Comparison of ENCODE assay signal across 18 mouse cellular contexts in the genomic region with DNA sequence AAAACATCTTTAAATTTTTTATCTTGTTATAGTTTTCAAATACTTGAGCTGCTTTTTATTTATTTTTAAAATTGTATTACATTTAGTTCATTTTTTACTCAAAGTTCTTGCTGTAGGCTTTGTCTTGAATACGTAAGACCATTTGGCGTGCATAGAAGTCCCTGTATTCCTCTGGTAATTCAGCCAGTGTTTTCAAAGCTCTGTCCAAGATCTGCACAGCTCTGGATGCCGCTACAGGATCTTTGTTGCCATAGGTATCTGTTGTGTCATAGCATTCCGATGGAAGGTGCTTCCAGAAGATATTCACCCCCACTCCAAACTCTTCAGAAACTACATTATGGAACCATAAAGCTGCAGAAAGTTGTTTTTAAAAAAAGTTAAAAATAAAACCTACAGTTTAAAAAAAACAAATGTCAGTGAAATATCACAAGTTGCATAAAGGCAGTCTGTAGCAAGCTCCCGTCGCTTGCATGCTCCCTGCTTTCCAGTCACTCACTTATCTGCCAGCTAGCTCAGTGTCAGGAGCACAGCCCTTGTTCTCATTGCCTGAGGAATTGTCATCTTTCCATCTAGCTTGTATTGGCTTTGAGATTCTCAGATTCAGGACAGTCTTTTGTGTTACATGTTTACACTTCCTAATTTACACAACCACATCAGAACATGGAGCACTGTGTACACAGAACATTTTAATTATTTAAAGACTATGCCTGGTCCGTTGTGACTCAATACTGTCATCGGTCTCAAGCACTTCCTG. TPM values are rescaled to one million over a fixed set of nuclear protein-coding genes. Genes with fewer than 3 reads are reported as not detected.
DNase-seq lines count a peak whose midpoint lies in the region; ATAC-seq and TF ChIP-seq lines count a peak whose summit lies in the region.
"Had no signal": no experiment of that assay in that cellular context is flagged by ENCODE, and none has a peak within 500 bp of the region (broad histone marks: within the 10 kb centered on the region; RNA-seq: fewer than 3 reads in every experiment).

No protein-coding gene starts in this region.

- TF ChIP-seq POLR2A in cortical plate, adult 2 months (IDR thresholded peaks at IDR 0.05; ENCODE audit: extremely low read depth, insufficient read depth, low read length): no peak

- no peak overlapping the region for H3K4me2 ChIP-seq in hindbrain, embryonic 12.5 days (replicated peaks)
- H3K4me2 ChIP-seq in hindbrain, embryonic 14.5 days (replicated peaks): no peak overlapping the region
- no peak overlapping the region for H3K4me2 ChIP-seq in midbrain, embryonic 14.5 days (ENCODE audit: low read length)
- no peak overlapping the region for H3K4me2 ChIP-seq in hindbrain, postnatal 0 days (ENCODE audit: low read depth, low read length)
- H3K4me2 ChIP-seq: embryonic facial prominence, embryonic 13.5 days; heart, embryonic 11.5 days; liver, embryonic 11.5 days had no signal

- H3K9ac ChIP-seq in hindbrain, embryonic 12.5 days: no peak overlapping the region
- H3K9ac ChIP-seq in hindbrain, embryonic 14.5 days: no peak overlapping the region
- no peak overlapping the region for H3K9ac ChIP-seq in midbrain, embryonic 14.5 days (replicated peaks; ENCODE audit: low read length)
- H3K9ac ChIP-seq in hindbrain, postnatal 0 days (replicated peaks; ENCODE audit: low read length): no peak overlapping the region
- H3K9ac ChIP-seq: embryonic facial prominence, embryonic 13.5 days had no signal

- H3K27me3 ChIP-seq in hindbrain, embryonic 12.5 days: no peaks in the 10 kb centered on the region
- no peaks in the 10 kb centered on the region for H3K27me3 ChIP-seq in hindbrain, embryonic 14.5 days (ENCODE audit: control insufficient read depth, insufficient read depth, low read length)
- no peaks in the 10 kb centered on the region for H3K27me3 ChIP-seq in midbrain, embryonic 14.5 days (ENCODE audit: control insufficient read depth, insufficient read depth, low read length)
- H3K27me3 ChIP-seq in midbrain, embryonic 10.5 days (ENCODE audit: low read depth, poor library complexity, severe bottlenecking): no peaks in the 10 kb centered on the region
- H3K27me3 ChIP-seq in hindbrain, postnatal 0 days (ENCODE audit: insufficient read depth, low read length): no peaks in the 10 kb centered on the region
- H3K27me3 ChIP-seq: embryonic facial prominence, embryonic 13.5 days had no signal

- ATAC-seq in hindbrain, embryonic 12.5 days (ENCODE audit: low FRiP score): 0 out of 2 replicates have a peak, but pooled peaks have one; percentile 52
- no peak for ATAC-seq in hindbrain, embryonic 14.5 days (ENCODE audit: low FRiP score)
- no peak for ATAC-seq in midbrain, embryonic 14.5 days (ENCODE audit: low FRiP score, low TSS enrichment)
- ATAC-seq in hindbrain, postnatal 0 days: 0 out of 2 replicates have a peak, but pooled peaks have one; percentile 48

- peaks cover 7% of the 10 kb centered on the region; the same call in 1 of the 2 replicates for H3K36me3 ChIP-seq in hindbrain, embryonic 12.5 days
- peaks cover 41% of the 10 kb centered on the region for H3K36me3 ChIP-seq in hindbrain, embryonic 14.5 days (replicated peaks; ENCODE audit: control insufficient read depth, insufficient read depth)
- peaks cover 40% of the 10 kb centered on the region for H3K36me3 ChIP-seq in midbrain, embryonic 14.5 days (ENCODE audit: control insufficient read depth, insufficient read depth, low read length)
- H3K36me3 ChIP-seq in midbrain, embryonic 10.5 days: peaks cover 50% of the 10 kb centered on the region
- peaks cover 19% of the 10 kb centered on the region; the same call in 1 of the 2 replicates for H3K36me3 ChIP-seq in hindbrain, postnatal 0 days (ENCODE audit: insufficient read depth, low read length)

- WGBS in hindbrain, embryonic 12.5 days: 90% methylated on average over 8 of the region's 8 CpGs
- 81% methylated on average over 8 of the region's 8 CpGs for WGBS in hindbrain, embryonic 14.5 days
- WGBS in midbrain, embryonic 14.5 days: 84% methylated on average over 8 of the region's 8 CpGs
- WGBS in midbrain, embryonic 10.5 days: 94% methylated on average over 8 of the region's 8 CpGs
- WGBS in hindbrain, postnatal 0 days: 62% methylated on average over 8 of the region's 8 CpGs

- H3K27ac ChIP-seq in hindbrain, embryonic 12.5 days: no peak overlapping the region
- H3K27ac ChIP-seq in hindbrain, embryonic 14.5 days: no peak overlapping the region; the same call in 1 of the 2 replicates
- no peak overlapping the region for H3K27ac ChIP-seq in midbrain, embryonic 14.5 days (replicated peaks; ENCODE audit: low read depth, low read length)
- no peak overlapping the region for H3K27ac ChIP-seq in midbrain, embryonic 10.5 days (replicated peaks)
- H3K27ac ChIP-seq in cortical plate, adult 2 months (ENCODE audit: insufficient read depth, low read length): peak overlapping the region; percentile 49; the same call in 1 of the 2 replicates
- peak overlapping the region; percentile 64 for H3K27ac ChIP-seq in hindbrain, postnatal 0 days
- H3K27ac ChIP-seq: embryonic facial prominence, embryonic 13.5 days; kidney, postnatal 0 days; stomach, postnatal 0 days had no signal

- DNase-seq in hindbrain, embryonic 14.5 days (ENCODE audit: low spot score): no peak
- peak; percentile 4 for DNase-seq in midbrain, embryonic 14.5 days
- no peak for DNase-seq in midbrain, embryonic 10.5 days (ENCODE audit: low spot score)
- DNase-seq in hindbrain, postnatal 0 days (ENCODE audit: low spot score): peak; percentile 10
- no peak for DNase-seq in cerebellum, postnatal 25 days
- DNase-seq: heart, postnatal 10 days; kidney, adult 18-20 months; lung, adult 18-20 months; lung, postnatal 36 days; retina, postnatal 1 day; thymus, postnatal 14 days had no signal

- no peak overlapping the region for H3K4me3 ChIP-seq in hindbrain, embryonic 12.5 days
- no peak overlapping the region for H3K4me3 ChIP-seq in hindbrain, embryonic 14.5 days (replicated peaks; ENCODE audit: low read length)
- no peak overlapping the region for H3K4me3 ChIP-seq in midbrain, embryonic 14.5 days (replicated peaks; ENCODE audit: low read depth, low read length)
- H3K4me3 ChIP-seq in midbrain, embryonic 10.5 days: no peak overlapping the region
- no peak overlapping the region for H3K4me3 ChIP-seq in cortical plate, adult 2 months (ENCODE audit: insufficient read depth, low read length)
- H3K4me3 ChIP-seq in hindbrain, postnatal 0 days (ENCODE audit: low read length): no peak overlapping the region
- H3K4me3 ChIP-seq: embryonic facial prominence, embryonic 13.5 days had no signal

- H3K4me1 ChIP-seq in hindbrain, embryonic 12.5 days: no peaks in the 10 kb centered on the region
- no peaks in the 10 kb centered on the region for H3K4me1 ChIP-seq in hindbrain, embryonic 14.5 days (replicated peaks; ENCODE audit: control insufficient read depth, insufficient read depth, low read length)
- H3K4me1 ChIP-seq in midbrain, embryonic 14.5 days (ENCODE audit: control insufficient read depth, insufficient read depth, low read length): 0 out of 2 replicates have a peak, but pooled peaks cover 2% of the 10 kb centered on the region
- H3K4me1 ChIP-seq in midbrain, embryonic 10.5 days: no peaks in the 10 kb centered on the region
- peaks cover 4% of the 10 kb centered on the region for H3K4me1 ChIP-seq in cortical plate, adult 2 months (ENCODE audit: control insufficient read depth, insufficient read depth, low read length)
- H3K4me1 ChIP-seq in hindbrain, postnatal 0 days (ENCODE audit: insufficient read depth, low read length): no peaks in the 10 kb centered on the region; the same call in none of the 2 replicates
- H3K4me1 ChIP-seq: embryonic facial prominence, embryonic 13.5 days had no signal

- no peaks in the 10 kb centered on the region for H3K9me3 ChIP-seq in hindbrain, embryonic 12.5 days (replicated peaks)
- H3K9me3 ChIP-seq in hindbrain, embryonic 14.5 days (ENCODE audit: control insufficient read depth, low read length): no peaks in the 10 kb centered on the region
- H3K9me3 ChIP-seq in midbrain, embryonic 14.5 days (ENCODE audit: control insufficient read depth, low read length): no peaks in the 10 kb centered on the region
- H3K9me3 ChIP-seq in midbrain, embryonic 10.5 days (replicated peaks): no peaks in the 10 kb centered on the region
- H3K9me3 ChIP-seq in hindbrain, postnatal 0 days (ENCODE audit: low read length): no peaks in the 10 kb centered on the region
- H3K9me3 ChIP-seq: embryonic facial prominence, embryonic 13.5 days had no signal

- no peak for TF ChIP-seq CTCF in cortical plate, adult 2 months (IDR thresholded peaks at IDR 0.05; ENCODE audit: extremely low read depth, insufficient read depth, low read length)
- no peak for TF ChIP-seq CTCF in hindbrain, postnatal 0 days (IDR thresholded peaks at IDR 0.05; ENCODE audit: low read depth)

RNA-seq across cellular contexts. Expression of a gene that starts 11.2 kb away (rescaled TPM):
- polyA plus RNA-seq in hindbrain, embryonic 12.5 days (2016; fragmentation: Nextera tagmentation; extraction: Ambion mirVana): 14.6 and 17.2 TPM in 2 replicates
- 23.1 and 28.8 TPM in 2 replicates for polyA plus RNA-seq in hindbrain, embryonic 14.5 days (2014; fragmentation: Nextera tagmentation; extraction: Ambion mirVana)
- polyA plus RNA-seq in midbrain, embryonic 14.5 days (2014; fragmentation: Nextera tagmentation; extraction: Ambion mirVana): 20.9 and 21.4 TPM in 2 replicates
- polyA plus RNA-seq in midbrain, embryonic 10.5 days (2016; fragmentation: Nextera tagmentation; extraction: Ambion mirVana): 9.3 and 9.7 TPM in 2 replicates
- polyA plus RNA-seq in cortical plate, adult 2 months (2012; rRNA removed): 18.7 and 19.9 TPM in 2 replicates
- total RNA-seq in hindbrain, postnatal 0 days (2014; rRNA removed): 20.3 and 56.1 TPM in 2 replicates
- polyA plus RNA-seq in hindbrain, postnatal 0 days (2015; fragmentation: Nextera tagmentation; extraction: Ambion mirVana): 23.7 and 25.3 TPM in 2 replicates

RNA-seq across cellular contexts. Expression of a gene that starts 17.5 kb away (rescaled TPM):
- polyA plus RNA-seq in hindbrain, embryonic 12.5 days (2016; fragmentation: Nextera tagmentation; extraction: Ambion mirVana): 18.3 and 19.6 TPM in 2 replicates
- polyA plus RNA-seq in hindbrain, embryonic 14.5 days (2014; fragmentation: Nextera tagmentation; extraction: Ambion mirVana): 14.9 and 16.0 TPM in 2 replicates
- 16.1 and 17.5 TPM in 2 replicates for polyA plus RNA-seq in midbrain, embryonic 14.5 days (2014; fragmentation: Nextera tagmentation; extraction: Ambion mirVana)
- 18.7 and 19.5 TPM in 2 replicates for polyA plus RNA-seq in midbrain, embryonic 10.5 days (2016; fragmentation: Nextera tagmentation; extraction: Ambion mirVana)
- polyA plus RNA-seq in cortical plate, adult 2 months (2012; rRNA removed): 10.2 and 10.6 TPM in 2 replicates
- 6.7 and 7.0 TPM in 2 replicates for total RNA-seq in hindbrain, postnatal 0 days (2014; rRNA removed)
- polyA plus RNA-seq in hindbrain, postnatal 0 days (2015; fragmentation: Nextera tagmentation; extraction: Ambion mirVana): 19.8 and 20.4 TPM in 2 replicates

RNA-seq across cellular contexts. Expression of a gene that starts 18.3 kb away (rescaled TPM):
- polyA plus RNA-seq in hindbrain, embryonic 12.5 days (2016; fragmentation: Nextera tagmentation; extraction: Ambion mirVana): 24.8 and 28.7 TPM in 2 replicates
- polyA plus RNA-seq in hindbrain, embryonic 14.5 days (2014; fragmentation: Nextera tagmentation; extraction: Ambion mirVana): 20.9 and 28.9 TPM in 2 replicates
- 19.8 and 23.8 TPM in 2 replicates for polyA plus RNA-seq in midbrain, embryonic 14.5 days (2014; fragmentation: Nextera tagmentation; extraction: Ambion mirVana)
- polyA plus RNA-seq in midbrain, embryonic 10.5 days (2016; fragmentation: Nextera tagmentation; extraction: Ambion mirVana): 27.9 and 33.8 TPM in 2 replicates
- polyA plus RNA-seq in cortical plate, adult 2 months (2012; rRNA removed): 31.1 and 33.5 TPM in 2 replicates
- total RNA-seq in hindbrain, postnatal 0 days (2014; rRNA removed): 14.4 and 14.9 TPM in 2 replicates
- 29.8 and 31.4 TPM in 2 replicates for polyA plus RNA-seq in hindbrain, postnatal 0 days (2015; fragmentation: Nextera tagmentation; extraction: Ambion mirVana)

Comparison
In these comparisons a context has a peak if more than half of its experiments do, and no peak if none do; other contexts are left out.
1. ATAC-seq: peak in hindbrain, embryonic 12.5 days (single experiment) and hindbrain, postnatal 0 days (single experiment); none in hindbrain, embryonic 14.5 days (single experiment) and midbrain, embryonic 14.5 days (single experiment).
2. H3K27ac ChIP-seq: peak in cortical plate, adult 2 months (single experiment) and hindbrain, postnatal 0 days (single experiment); none in hindbrain, embryonic 12.5 days (single experiment), hindbrain, embryonic 14.5 days (single experiment), midbrain, embryonic 14.5 days (single experiment) and midbrain, embryonic 10.5 days (single experiment).
3. DNase-seq: peak in midbrain, embryonic 14.5 days (single experiment) and hindbrain, postnatal 0 days (single experiment); none in hindbrain, embryonic 14.5 days (single experiment), midbrain, embryonic 10.5 days (single experiment) and cerebellum, postnatal 25 days (0 of 2).